Mouse (Mus musculus): ENCODE data around the gene Fbh1.
A peak's percentile ranks its signal among the peaks of the same experiment; 100 is the strongest.

Gene Fbh1

DNA sequence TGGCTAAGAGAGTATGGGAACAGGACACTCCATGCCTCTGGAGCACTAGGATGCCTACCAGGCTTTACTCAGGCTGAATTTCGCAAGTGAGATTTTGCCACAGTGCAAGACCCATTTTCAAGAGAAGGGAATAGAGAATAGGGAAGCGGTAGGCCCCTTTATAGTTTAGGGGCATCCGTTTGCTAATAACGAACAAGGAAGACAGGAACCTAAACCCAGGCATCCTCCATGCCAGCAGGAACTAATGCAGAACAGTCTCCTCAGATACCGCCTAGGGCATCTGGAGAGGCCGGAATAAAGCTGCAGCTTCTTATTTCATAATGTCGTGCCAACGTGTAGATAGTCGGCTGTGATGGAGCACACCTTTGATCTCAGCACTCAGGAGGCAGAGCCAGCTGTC, 54.8 kb downstream of the Fbh1 start:
- DNase-seq (ENCODE audit: low read depth in 2 of 2, low spot score in 2 of 2) = no peak

DNA sequence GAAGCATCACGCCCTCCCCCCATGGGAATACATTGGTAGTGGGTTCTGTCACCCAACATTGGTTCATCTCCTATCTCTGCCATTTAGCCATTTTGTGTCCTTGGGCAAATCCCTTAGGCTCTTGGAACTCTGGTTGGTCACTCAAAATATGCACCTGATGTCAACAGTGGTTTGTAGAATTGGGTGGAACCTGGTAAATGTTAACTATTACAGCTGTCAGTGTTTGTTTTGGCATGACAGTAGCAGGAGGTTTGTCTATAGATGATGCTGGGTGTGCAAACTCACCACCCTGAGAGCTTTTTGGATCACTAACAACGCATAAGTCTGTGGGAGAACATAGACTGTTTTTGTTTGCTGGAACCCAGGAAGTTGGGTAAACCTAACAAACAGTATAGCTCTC, 58.8 kb downstream of the Fbh1 start:
- DNase-seq (ENCODE audit: low read depth in 2 of 2, low spot score in 2 of 2) = no peak

- DNase-seq (ENCODE audit: low read depth in 2 of 2, low spot score in 2 of 2) = no peak
Measured at GRCm38 (mm10) chr2:11714535-11714934, 62.8 kb downstream of the Fbh1 start.

DNA sequence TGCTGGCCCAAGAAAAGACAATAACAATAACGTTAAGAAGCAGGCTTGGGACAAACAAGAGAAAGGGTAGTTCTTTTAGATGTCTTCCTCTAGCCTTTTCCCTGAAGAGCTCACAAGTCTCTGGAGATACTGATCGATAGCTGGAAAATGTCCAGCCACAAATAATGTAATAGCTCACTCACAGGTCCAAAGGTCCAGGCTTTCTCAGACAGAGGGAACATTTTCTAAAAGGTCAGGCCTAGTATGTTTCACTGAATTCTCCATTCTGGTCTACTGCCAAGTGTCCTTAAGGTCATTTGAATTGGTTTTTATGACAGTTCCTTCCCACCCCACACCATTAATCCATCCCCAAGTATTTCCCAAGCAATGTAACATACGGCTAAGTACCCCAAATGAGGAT, 64.4 kb downstream of the Fbh1 start:
- DNase-seq (ENCODE audit: low read depth in 2 of 2, low spot score in 2 of 2) = no peak

GRCm38 (mm10) chr2:11712483-11712990, 64.8 kb downstream of the Fbh1 start:
- DNase-seq (ENCODE audit: low read depth in 2 of 2, low spot score in 2 of 2) = no peak

GRCm38 (mm10) chr2:11710101-11710500, 67.3 kb downstream of the Fbh1 start:
- peak in 1 of 2 experiments; percentile 27 for DNase-seq (ENCODE audit: low read depth in 2 of 2, low spot score in 2 of 2)

DNA sequence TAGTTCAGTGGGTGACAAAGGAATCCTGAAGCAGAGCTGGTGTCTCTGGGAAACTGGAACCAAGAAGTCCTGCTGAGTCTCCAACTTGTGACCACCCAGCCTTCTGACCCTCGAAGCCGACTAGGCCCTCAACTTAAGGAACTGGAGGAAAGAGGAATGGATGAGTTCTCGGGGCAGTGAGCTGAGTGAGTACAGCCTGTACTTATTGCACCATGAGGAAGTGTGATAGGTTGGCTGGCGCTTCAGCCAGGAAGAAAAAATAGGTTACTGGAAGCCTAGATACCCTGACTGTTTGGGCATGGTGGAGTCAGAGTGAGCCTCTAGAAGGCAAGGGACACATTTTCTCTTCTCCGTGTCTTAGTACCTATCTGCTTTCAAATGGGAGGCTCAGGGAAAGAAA, 68.8 kb downstream of the Fbh1 start:
- no peak for DNase-seq (ENCODE audit: low read depth in 2 of 2, low spot score in 2 of 2)

DNA sequence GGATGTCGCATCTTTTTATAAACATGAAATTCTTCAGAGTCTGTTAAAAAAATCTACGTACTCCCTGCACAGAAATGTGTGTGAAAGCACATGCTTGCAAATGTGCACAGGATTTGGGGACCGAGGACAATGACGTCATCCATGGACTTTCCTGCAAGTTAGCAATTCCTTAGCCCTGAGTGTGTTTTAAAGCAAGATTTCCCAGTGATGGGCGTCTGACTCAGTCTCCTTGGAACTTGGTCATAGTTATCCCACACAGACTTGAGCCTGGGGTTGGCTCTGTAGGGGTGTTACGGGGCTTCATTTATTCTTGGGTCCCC, 70.7 kb downstream of the Fbh1 start:
- no peak for DNase-seq (ENCODE audit: low read depth in 2 of 2, low spot score in 2 of 2)

DNA sequence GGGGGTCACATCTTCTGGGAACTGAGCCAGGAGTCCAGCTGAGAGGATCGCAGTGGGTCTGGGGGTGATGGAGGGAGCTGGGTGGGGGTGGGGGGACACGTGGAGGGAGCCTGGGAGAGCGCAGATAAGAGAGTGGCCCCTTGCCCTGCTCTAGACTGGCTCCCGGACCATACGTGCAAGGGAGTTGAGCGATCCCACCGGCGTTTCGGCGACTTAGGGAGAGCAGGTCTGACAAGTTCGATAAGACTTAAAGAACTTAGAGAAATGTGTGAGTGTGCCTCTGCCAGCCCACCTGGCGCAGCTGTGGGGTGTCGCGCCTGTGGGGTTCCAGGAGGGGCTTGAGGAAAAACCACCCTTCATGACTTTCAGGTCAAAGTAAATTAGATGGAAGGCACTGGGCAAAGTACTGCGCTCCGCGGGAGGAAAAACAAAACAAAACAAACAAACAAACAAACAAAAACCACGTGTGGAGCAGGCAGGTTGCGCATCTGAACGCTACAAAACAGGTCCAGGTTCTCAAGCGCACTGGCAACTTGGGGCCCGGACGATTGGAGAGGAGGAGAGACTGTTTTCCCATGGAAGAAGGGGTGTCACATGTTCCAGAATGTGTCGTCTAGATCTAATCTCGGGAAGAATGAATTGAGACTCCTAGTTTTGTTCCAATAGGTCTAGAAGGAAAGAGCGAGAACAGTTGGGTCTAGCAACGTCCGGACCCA, 71.2 kb downstream of the Fbh1 start:
- DNase-seq (ENCODE audit: low read depth in 2 of 2, low spot score in 2 of 2) = no peak

DNA sequence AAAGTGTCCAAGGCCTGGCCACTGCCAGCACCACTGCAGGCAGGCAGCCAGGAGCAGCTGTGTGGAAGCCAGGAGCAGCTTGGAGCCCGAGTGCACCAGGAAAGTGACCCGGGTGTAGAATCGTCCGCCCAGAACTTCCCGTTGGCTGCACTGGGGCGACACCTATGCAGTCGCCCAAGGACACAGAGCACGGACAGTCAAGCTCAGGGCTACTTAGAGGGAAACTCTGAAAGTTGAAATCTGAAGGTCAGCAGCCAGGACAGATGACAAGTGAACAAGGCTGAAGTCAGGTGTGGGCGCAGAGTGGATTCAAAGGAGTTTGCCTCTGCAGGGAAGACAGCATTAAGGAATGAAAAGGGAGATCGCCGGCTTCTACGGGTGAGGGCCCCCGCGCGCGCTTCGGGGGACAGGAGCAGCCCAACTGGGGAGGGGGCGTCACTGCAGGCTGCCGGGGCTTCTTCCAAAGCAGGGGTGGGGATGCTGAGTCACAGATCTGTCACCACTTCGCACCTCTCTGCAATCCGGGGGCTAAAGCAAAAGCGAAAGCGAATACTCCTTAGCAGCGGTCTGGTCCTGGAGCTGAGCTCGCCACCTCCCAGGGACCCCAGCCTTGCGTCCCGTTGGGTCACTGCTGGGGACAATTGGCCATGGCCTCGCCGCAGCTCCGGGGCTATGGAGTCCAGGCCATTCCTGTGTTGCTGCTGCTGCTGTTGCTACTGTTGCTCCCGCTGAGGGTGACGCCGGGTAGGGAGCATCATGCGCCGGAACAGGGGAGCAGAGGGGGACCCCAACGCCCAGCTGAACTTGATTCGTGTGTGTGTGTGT, 72.0 kb downstream of the Fbh1 start, which contains the start of gene Il15ra:
TSS of gene Il15ra (plus strand) at position 90 of the 825 bp plus-strand sequence.
- DNase-seq (ENCODE audit: low read depth in 2 of 2, low spot score in 2 of 2) = peak; percentile 35 to 48

DNA sequence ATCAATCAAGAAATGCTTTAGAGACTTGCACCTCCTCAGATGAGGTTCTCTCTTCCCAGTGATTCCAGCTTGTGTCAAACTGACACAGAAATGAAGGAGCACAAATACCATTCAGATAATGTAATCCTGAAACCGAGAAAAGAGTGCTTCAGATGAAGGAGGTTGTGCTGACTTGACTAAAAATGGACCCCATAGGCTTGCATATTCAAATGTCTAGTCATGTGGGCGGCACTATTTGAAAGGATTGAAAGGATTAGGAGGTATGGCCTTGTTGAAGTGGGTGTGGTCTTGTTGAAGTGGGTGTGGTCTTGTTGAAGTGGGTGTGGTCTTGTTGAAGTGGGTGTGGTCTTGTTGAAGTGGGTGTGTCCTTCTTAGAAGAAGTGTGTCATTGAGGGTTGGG, 77.5 kb downstream of the Fbh1 start:
- DNase-seq (ENCODE audit: low read depth in 2 of 2, low spot score in 2 of 2) = no peak

- no peak for DNase-seq (ENCODE audit: low read depth in 2 of 2, low spot score in 2 of 2)
Measured at GRCm38 (mm10) chr2:11698994-11699393, 78.4 kb downstream of the Fbh1 start.

DNA sequence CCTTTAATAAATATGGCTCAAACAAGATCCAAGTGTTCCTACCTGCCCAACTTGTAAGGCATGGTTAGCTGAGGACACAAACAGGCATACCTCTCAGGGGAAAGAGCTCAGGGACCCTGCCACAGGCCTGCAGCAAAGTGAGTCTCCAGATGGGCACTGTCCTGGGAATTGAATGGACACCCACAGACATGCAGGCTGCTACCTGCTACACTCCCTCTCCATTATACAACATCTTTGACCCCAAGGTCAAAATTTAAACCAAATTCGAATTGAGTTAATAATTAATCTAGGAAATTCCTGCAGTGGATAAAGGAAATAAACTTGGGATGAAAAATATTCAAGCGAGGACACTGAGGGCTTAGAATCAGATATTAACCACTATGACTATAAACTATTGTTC, 81.5 kb downstream of the Fbh1 start:
- DNase-seq (ENCODE audit: low read depth in 2 of 2, low spot score in 2 of 2) = no peak

GRCm38 (mm10) chr2:11694104-11694503, 83.3 kb downstream of the Fbh1 start:
- DNase-seq (ENCODE audit: low read depth in 2 of 2, low spot score in 2 of 2) = no peak

DNA sequence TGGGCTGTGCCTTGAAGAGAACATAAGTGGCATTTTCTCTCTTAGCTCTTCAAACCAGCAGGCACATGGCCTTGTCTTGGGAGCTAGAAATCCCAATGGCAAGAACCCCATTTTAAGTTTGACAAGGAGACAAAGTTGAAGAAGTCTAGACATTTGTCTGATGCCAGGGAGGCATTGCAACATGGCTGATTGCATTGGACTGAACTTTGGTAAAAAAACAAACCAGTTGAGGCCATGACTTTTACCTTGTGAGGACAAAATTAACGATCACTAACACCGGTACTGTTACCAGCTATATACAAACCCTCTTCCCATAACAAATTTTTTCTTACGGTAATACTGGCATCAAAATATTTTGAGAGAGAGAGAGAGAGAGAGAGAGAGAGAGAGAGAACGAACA, 84.0 kb downstream of the Fbh1 start:
- DNase-seq (ENCODE audit: low read depth in 2 of 2, low spot score in 2 of 2) = no peak
